Mouse (Mus musculus): Measurements from ENCODE around the gene Scnn1b. TPM values are rescaled to one million over a fixed set of nuclear protein-coding genes. Genes with fewer than 3 reads are reported as not detected.

Gene Scnn1b
- 0.34 TPM in 1 of 2 replicates, not detected in the other for polyA plus RNA-seq (2015; fragmentation: Nextera tagmentation; extraction: Ambion mirVana)

DNA sequence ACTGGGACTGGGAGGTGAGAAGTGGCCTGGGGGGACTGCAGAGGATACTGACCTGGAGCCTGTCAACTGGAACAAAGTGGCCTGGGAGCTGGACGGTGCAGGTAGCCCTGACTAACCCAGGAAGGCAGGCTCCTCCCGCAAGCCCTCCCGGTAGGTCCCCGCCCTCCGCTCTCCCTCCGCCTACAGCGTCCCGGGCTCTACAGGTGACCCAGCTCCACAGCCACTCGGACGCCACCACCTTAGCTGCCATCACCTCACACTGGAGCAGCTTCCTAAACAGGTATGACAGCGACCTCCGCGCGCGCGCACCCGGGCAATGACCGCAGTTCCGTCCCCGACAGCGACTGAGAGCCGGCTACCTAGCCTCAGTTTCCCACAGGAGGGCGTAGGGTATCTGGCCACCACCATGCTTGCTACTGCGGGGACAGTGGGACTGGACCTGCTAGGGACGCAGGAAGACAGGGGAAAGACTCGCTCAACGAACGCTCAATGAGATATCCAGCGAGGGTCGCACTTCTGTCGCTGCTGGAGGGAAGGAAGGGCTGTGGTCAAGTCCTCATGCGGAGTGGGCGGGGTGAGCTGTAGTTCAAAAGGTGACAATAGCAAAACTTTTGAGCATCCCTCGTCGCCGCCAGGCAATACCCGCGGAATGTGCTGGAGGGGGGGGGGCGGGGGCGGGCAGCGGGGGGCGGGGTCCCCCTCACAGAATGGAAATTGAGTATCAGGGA is at the start of gene Scnn1b:
Scnn1b (plus strand) TSS at position 181 of the 728 bp plus-strand sequence.
- Histone ChIP-seq H3K27me3 (replicated peaks; ENCODE audit: control insufficient read depth, insufficient read depth, low read length) (peaks cover 26% of the 10 kb centered on the region), H3K4me3 (replicated peaks; ENCODE audit: low read length) (peak within 1 kb of the TSS; percentile 35), H3K4me2 (ENCODE audit: low read length) (peak within 1 kb of the TSS; percentile 56), H3K36me3 (ENCODE audit: control insufficient read depth, insufficient read depth) (no peaks in the 10 kb centered on the region), H3K9me3 (ENCODE audit: control insufficient read depth, low read length) (no peaks in the 10 kb centered on the region), H3K9ac (replicated peaks; ENCODE audit: low read depth, low read length) (no peak within 1 kb of the TSS), H3K4me1 (replicated peaks; ENCODE audit: control insufficient read depth, insufficient read depth, low read length) (peaks cover 6% of the 10 kb centered on the region), H3K27ac (ENCODE audit: low read length) (no peak within 1 kb of the TSS)
- 3% methylated on average over 39 of the region's 42 CpGs for WGBS
- no peak for ATAC-seq

- Histone ChIP-seq H3K27me3 (replicated peaks; ENCODE audit: control insufficient read depth, insufficient read depth, low read length) (no peaks in the 10 kb centered on the region), H3K9me3 (ENCODE audit: control insufficient read depth, low read length) (no peaks in the 10 kb centered on the region), H3K36me3 (ENCODE audit: control insufficient read depth, insufficient read depth) (no peaks in the 10 kb centered on the region), H3K4me1 (replicated peaks; ENCODE audit: control insufficient read depth, insufficient read depth, low read length) (no peaks in the 10 kb centered on the region), H3K4me3 (replicated peaks; ENCODE audit: low read length) (no peak overlapping the region), H3K4me2 (ENCODE audit: low read length) (no peak overlapping the region), H3K27ac (ENCODE audit: low read length) (no peak overlapping the region), H3K9ac (replicated peaks; ENCODE audit: low read depth, low read length) (no peak overlapping the region)
- 89% methylated on average over 6 of the region's 6 CpGs for WGBS
- no peak for ATAC-seq
Measured at GRCm38 (mm10) chr7:121821632-121822031, 43.2 kb upstream of the Scnn1b start.

GRCm38 (mm10) chr7:121828481-121828880 is 36.4 kb upstream of the Scnn1b start:
- H3K36me3 ChIP-seq (ENCODE audit: control insufficient read depth, insufficient read depth), result no peaks in the 10 kb centered on the region
- WGBS, result 62% methylated on average over 1 of the region's 1 CpGs
- no peak overlapping the region for H3K27ac ChIP-seq (ENCODE audit: low read length)
- no peaks in the 10 kb centered on the region for H3K9me3 ChIP-seq (ENCODE audit: control insufficient read depth, low read length)
- no peaks in the 10 kb centered on the region for H3K4me1 ChIP-seq (replicated peaks; ENCODE audit: control insufficient read depth, insufficient read depth, low read length)
- no peak for ATAC-seq
- no peak overlapping the region for H3K4me3 ChIP-seq (replicated peaks; ENCODE audit: low read length)
- no peak overlapping the region for H3K9ac ChIP-seq (replicated peaks; ENCODE audit: low read depth, low read length)
- H3K27me3 ChIP-seq (replicated peaks; ENCODE audit: control insufficient read depth, insufficient read depth, low read length), result no peaks in the 10 kb centered on the region
- H3K4me2 ChIP-seq (ENCODE audit: low read length), result no peak overlapping the region

GRCm38 (mm10) chr7:121835392-121835791 is 29.4 kb upstream of the Scnn1b start:
- H3K36me3 ChIP-seq (ENCODE audit: control insufficient read depth, insufficient read depth), result no peaks in the 10 kb centered on the region
- no peak overlapping the region for H3K27ac ChIP-seq (ENCODE audit: low read length)
- no peak overlapping the region for H3K4me2 ChIP-seq (ENCODE audit: low read length)
- no peaks in the 10 kb centered on the region for H3K27me3 ChIP-seq (replicated peaks; ENCODE audit: control insufficient read depth, insufficient read depth, low read length)
- 87% methylated on average over 7 of the region's 7 CpGs for WGBS
- no peak overlapping the region for H3K4me3 ChIP-seq (replicated peaks; ENCODE audit: low read length)
- no peak for ATAC-seq
- no peak overlapping the region for H3K9ac ChIP-seq (replicated peaks; ENCODE audit: low read depth, low read length)
- no peaks in the 10 kb centered on the region for H3K4me1 ChIP-seq (replicated peaks; ENCODE audit: control insufficient read depth, insufficient read depth, low read length)
- no peaks in the 10 kb centered on the region for H3K9me3 ChIP-seq (ENCODE audit: control insufficient read depth, low read length)

GRCm38 (mm10) chr7:121836827-121837226 is 28.0 kb upstream of the Scnn1b start:
- H3K27ac ChIP-seq (ENCODE audit: low read length), result no peak overlapping the region
- H3K4me2 ChIP-seq (ENCODE audit: low read length), result no peak overlapping the region
- no peaks in the 10 kb centered on the region for H3K9me3 ChIP-seq (ENCODE audit: control insufficient read depth, low read length)
- H3K4me1 ChIP-seq (replicated peaks; ENCODE audit: control insufficient read depth, insufficient read depth, low read length), result no peaks in the 10 kb centered on the region
- no peak overlapping the region for H3K4me3 ChIP-seq (replicated peaks; ENCODE audit: low read length)
- ATAC-seq, result no peak
- WGBS, result 91% methylated on average over 7 of the region's 7 CpGs
- no peak overlapping the region for H3K9ac ChIP-seq (replicated peaks; ENCODE audit: low read depth, low read length)
- no peaks in the 10 kb centered on the region for H3K36me3 ChIP-seq (ENCODE audit: control insufficient read depth, insufficient read depth)
- no peaks in the 10 kb centered on the region for H3K27me3 ChIP-seq (replicated peaks; ENCODE audit: control insufficient read depth, insufficient read depth, low read length)

GRCm38 (mm10) chr7:121840810-121841209 is 24.0 kb upstream of the Scnn1b start:
- Histone ChIP-seq H3K36me3 (ENCODE audit: control insufficient read depth, insufficient read depth) (no peaks in the 10 kb centered on the region), H3K4me1 (replicated peaks; ENCODE audit: control insufficient read depth, insufficient read depth, low read length) (no peaks in the 10 kb centered on the region), H3K4me2 (ENCODE audit: low read length) (no peak overlapping the region), H3K9ac (replicated peaks; ENCODE audit: low read depth, low read length) (no peak overlapping the region), H3K9me3 (ENCODE audit: control insufficient read depth, low read length) (no peaks in the 10 kb centered on the region), H3K4me3 (replicated peaks; ENCODE audit: low read length) (no peak overlapping the region), H3K27me3 (replicated peaks; ENCODE audit: control insufficient read depth, insufficient read depth, low read length) (no peaks in the 10 kb centered on the region), H3K27ac (ENCODE audit: low read length) (no peak overlapping the region)
- no peak for ATAC-seq
- WGBS, result 52% methylated on average over 7 of the region's 7 CpGs

DNA sequence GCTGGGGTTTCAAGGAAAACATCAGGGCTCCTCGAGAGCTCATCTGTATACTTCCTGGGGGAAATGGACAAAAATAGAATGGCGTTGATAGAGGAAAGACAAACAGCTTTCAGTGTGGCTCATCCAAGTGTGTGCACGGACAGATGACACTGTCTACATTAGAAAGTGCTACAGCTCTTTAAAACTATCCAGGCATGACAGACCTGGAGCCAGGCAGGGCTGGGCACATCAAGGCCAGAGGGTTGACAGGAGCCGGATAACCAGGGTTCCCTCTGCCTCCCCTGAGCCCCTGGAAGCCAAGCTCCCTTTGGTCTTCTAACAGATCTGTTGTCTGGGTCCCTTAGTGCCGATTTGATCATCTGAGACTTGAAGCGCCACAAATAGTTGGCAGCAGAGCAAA is 22.6 kb upstream of the Scnn1b start:
- Histone ChIP-seq H3K9me3 (ENCODE audit: control insufficient read depth, low read length) (no peaks in the 10 kb centered on the region), H3K36me3 (ENCODE audit: control insufficient read depth, insufficient read depth) (no peaks in the 10 kb centered on the region)

DNA sequence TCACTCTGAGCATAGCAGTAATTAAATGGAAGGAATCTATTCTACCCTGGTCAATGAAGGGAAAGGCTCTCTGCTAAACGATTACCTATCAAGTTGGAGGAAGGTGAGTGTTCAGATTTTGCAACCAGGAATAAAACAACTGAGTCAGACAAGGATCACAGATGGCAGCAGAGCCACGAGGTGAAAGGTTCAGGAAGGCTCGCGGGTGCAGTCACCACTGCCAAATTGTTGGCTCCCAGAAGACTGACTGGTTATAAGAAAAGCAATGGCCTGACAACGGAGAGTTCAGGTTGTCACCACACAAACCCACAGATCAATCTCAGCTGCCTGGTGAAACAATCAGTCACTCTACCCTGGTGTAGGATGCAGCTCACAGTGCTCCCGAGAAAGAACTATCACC is 18.9 kb upstream of the Scnn1b start:
- Histone ChIP-seq H3K9ac (replicated peaks; ENCODE audit: low read depth, low read length) (no peak overlapping the region), H3K27ac (ENCODE audit: low read length) (no peak overlapping the region), H3K36me3 (ENCODE audit: control insufficient read depth, insufficient read depth) (no peaks in the 10 kb centered on the region), H3K4me1 (replicated peaks; ENCODE audit: control insufficient read depth, insufficient read depth, low read length) (no peaks in the 10 kb centered on the region), H3K27me3 (replicated peaks; ENCODE audit: control insufficient read depth, insufficient read depth, low read length) (no peaks in the 10 kb centered on the region), H3K9me3 (ENCODE audit: control insufficient read depth, low read length) (no peaks in the 10 kb centered on the region), H3K4me2 (ENCODE audit: low read length) (no peak overlapping the region), H3K4me3 (replicated peaks; ENCODE audit: low read length) (no peak overlapping the region)
- WGBS, result 78% methylated on average over 6 of the region's 6 CpGs
- no peak for ATAC-seq

More for the DNA sequence above, 22.6 kb upstream of the Scnn1b start:
- H3K27ac ChIP-seq (ENCODE audit: low read length), result no peak overlapping the region
- H3K9ac ChIP-seq (replicated peaks; ENCODE audit: low read depth, low read length), result no peak overlapping the region
- 72% methylated on average over 6 of the region's 6 CpGs for WGBS
- ATAC-seq, result no peak
- no peak overlapping the region for H3K4me3 ChIP-seq (replicated peaks; ENCODE audit: low read length)
- no peak overlapping the region for H3K4me2 ChIP-seq (ENCODE audit: low read length)
- H3K27me3 ChIP-seq (replicated peaks; ENCODE audit: control insufficient read depth, insufficient read depth, low read length), result no peaks in the 10 kb centered on the region
- no peaks in the 10 kb centered on the region for H3K4me1 ChIP-seq (replicated peaks; ENCODE audit: control insufficient read depth, insufficient read depth, low read length)

GRCm38 (mm10) chr7:121848537-121849168 is 16.2 kb upstream of the Scnn1b start:
- WGBS, result 90% methylated on average over 8 of the region's 9 CpGs
- H3K27me3 ChIP-seq (replicated peaks; ENCODE audit: control insufficient read depth, insufficient read depth, low read length), result no peaks in the 10 kb centered on the region
- no peak for ATAC-seq

More at GRCm38 (mm10) chr7:121848537-121849168, 16.2 kb upstream of the Scnn1b start:
- H3K4me2 ChIP-seq (ENCODE audit: low read length), result no peak overlapping the region
- no peak overlapping the region for H3K27ac ChIP-seq (ENCODE audit: low read length)
- no peaks in the 10 kb centered on the region for H3K36me3 ChIP-seq (ENCODE audit: control insufficient read depth, insufficient read depth)
- H3K4me1 ChIP-seq (replicated peaks; ENCODE audit: control insufficient read depth, insufficient read depth, low read length), result no peaks in the 10 kb centered on the region
- no peak overlapping the region for H3K9ac ChIP-seq (replicated peaks; ENCODE audit: low read depth, low read length)
- no peak overlapping the region for H3K4me3 ChIP-seq (replicated peaks; ENCODE audit: low read length)
- H3K9me3 ChIP-seq (ENCODE audit: control insufficient read depth, low read length), result no peaks in the 10 kb centered on the region

Measured in forebrain, embryonic 16.5 days (tissue).